Mouse (Mus musculus) embryonic facial prominence, embryonic 12.5 days (tissue): ENCODE measurements around the gene Rnf183. TPM values are rescaled to one million over a fixed set of nuclear protein-coding genes. Genes with fewer than 3 reads are reported as not detected.

ENCODE experiments used
- ATAC-seq: fragments of 200-750 bp; cut with Nextera tagmentation; 2 replicates; pipeline ENCODE4 v1.8.0; 2017; ENCODE audit not compliant: insufficient number of reproducible peaks, insufficient read depth, low FRiP score, low TSS enrichment
- H3K27ac ChIP-seq: fragments of 300-500 bp; sonication (generic); 2 replicates; pipeline ENCODE4 v1.5.1; 2016; ENCODE audit warnings: mild to moderate bottlenecking
- H3K27me3 ChIP-seq: fragments of 300-500 bp; sonication (generic); 2 replicates; pipeline ENCODE4 v1.6.1; 2016; ENCODE audit warnings: mild to moderate bottlenecking, moderate library complexity
- H3K36me3 ChIP-seq: fragments of 300-500 bp; sonication (generic); 2 replicates; pipeline ENCODE4 v1.6.1; 2016; ENCODE audit warnings: mild to moderate bottlenecking
- H3K4me1 ChIP-seq: fragments of 300-500 bp; sonication (generic); 2 replicates; pipeline ENCODE4 v1.6.1; 2016
- H3K4me2 ChIP-seq: fragments of 300-500 bp; sonication (generic); replicated peaks from 2 replicates; pipeline ENCODE4 v1.6.1; 2016; ENCODE audit warnings: mild to moderate bottlenecking, moderate library complexity
- H3K4me3 ChIP-seq: fragments of 300-500 bp; sonication (generic); 2 replicates; pipeline ENCODE4 v1.5.1; 2016; ENCODE audit warnings: mild to moderate bottlenecking
- H3K9ac ChIP-seq: fragments of 300-500 bp; sonication (generic); 2 replicates; pipeline ENCODE4 v1.6.1; 2016; ENCODE audit warnings: mild to moderate bottlenecking, moderate library complexity
- H3K9me3 ChIP-seq: fragments of 300-500 bp; sonication (generic); 2 replicates; pipeline ENCODE4 v1.6.1; 2016; ENCODE audit warnings: mild to moderate bottlenecking, moderate library complexity
- WGBS: fragments of 180-500 bp; shearing (Covaris S2); methylation state at CpG from one replicate; pipeline ENCODE4 v1.1.7; 2016; 5-methylcytosine and 5-hydroxymethylcytosine counted together
- polyA plus RNA-seq: library from polyadenylated mRNA; unstranded; fragments of >200 nt; fragmentation: Nextera tagmentation; extraction: Ambion mirVana; gene quantifications from 2 replicates; pipeline ENCODE4 v1.2.1, GENCODE M21; 2016

Gene Rnf183
- polyA plus RNA-seq, 1 experiment from 2014 or later: not detected

DNA sequence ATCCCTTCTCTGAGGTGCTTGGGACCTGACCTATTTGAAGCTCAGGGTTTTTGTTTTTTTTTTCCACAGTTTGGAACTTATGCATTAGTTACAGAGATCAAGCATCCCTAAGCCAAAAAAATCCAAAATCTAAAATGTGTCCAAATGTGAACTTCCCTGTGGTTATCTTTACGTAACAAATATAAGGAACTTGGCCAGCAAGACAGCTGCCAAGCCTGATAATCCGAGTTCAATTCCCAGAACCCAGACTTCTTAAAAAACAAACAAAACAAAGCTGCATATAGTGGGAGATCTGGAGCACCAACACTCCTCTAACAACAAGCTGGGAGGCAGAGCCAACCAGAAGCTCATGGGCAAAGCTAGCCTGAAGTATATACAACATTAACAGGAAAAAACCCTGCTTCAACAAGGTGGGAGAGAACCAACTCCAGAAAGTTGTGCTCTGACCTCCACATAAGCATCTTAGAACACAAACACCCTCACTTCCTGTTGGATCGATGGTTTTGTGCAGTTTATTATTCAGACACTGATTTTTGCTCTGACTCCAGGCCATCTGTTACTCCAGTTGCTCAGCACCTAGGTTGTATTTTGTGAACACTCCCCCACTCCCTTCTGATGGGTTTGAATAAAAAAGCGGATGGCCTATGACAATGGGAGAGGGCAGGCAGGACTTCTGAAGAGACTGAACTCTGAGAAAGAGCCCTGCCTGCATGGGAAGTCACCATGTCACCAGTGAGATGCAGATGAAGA is 37.3 kb downstream of the Rnf183 start:
- Histone ChIP-seq H3K4me2 (no peak overlapping the region), H3K4me3 (no peak overlapping the region), H3K36me3 (peaks cover 74% of the 10 kb centered on the region), H3K9me3 (no peaks in the 10 kb centered on the region), H3K27ac (no peak overlapping the region), H3K4me1 (no peaks in the 10 kb centered on the region), H3K9ac (no peak overlapping the region), H3K27me3 (no peaks in the 10 kb centered on the region)
- ATAC-seq: no peak
- WGBS: 93% methylated on average over 4 of the region's 4 CpGs

DNA sequence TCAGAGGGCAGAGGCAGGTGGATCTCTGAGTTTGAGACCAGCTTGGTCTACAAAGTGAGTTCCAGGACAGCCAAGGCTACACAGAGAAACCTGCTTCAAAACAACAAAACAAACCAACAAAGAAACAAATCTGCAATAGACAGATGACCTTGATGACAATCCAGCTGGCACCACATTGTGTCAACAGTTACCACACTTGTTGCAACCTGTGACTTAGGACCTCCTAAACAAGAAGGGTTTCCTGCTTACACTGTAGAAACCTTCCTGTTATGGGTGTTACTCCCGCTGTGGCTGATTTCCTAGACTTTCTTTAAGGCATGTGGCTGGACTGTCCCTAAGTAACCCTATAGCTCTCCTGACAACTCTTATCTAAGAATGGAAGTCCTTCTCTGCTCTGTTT is 39.2 kb downstream of the Rnf183 start:
- H3K9ac ChIP-seq: no peak overlapping the region
- no peak overlapping the region for H3K27ac ChIP-seq
- H3K9me3 ChIP-seq: no peaks in the 10 kb centered on the region
- no peaks in the 10 kb centered on the region for H3K27me3 ChIP-seq
- no peak for ATAC-seq
- WGBS: 79% methylated on average over 1 of the region's 1 CpGs
- H3K4me1 ChIP-seq: no peaks in the 10 kb centered on the region
- H3K36me3 ChIP-seq: peaks cover 71% of the 10 kb centered on the region
- H3K4me3 ChIP-seq: no peak overlapping the region
- H3K4me2 ChIP-seq: no peak overlapping the region

GRCm38 (mm10) chr4:62393459-62393858 is 41.6 kb downstream of the Rnf183 start:
- Histone ChIP-seq H3K36me3 (peaks cover 62% of the 10 kb centered on the region), H3K9ac (no peak overlapping the region), H3K9me3 (no peaks in the 10 kb centered on the region), H3K4me1 (no peaks in the 10 kb centered on the region), H3K4me2 (no peak overlapping the region), H3K4me3 (no peak overlapping the region), H3K27me3 (no peaks in the 10 kb centered on the region), H3K27ac (no peak overlapping the region)
- 64% methylated on average over 6 of the region's 6 CpGs for WGBS
- no peak for ATAC-seq

- peaks cover 58% of the 10 kb centered on the region for H3K36me3 ChIP-seq
- no peak for ATAC-seq
- 84% methylated on average over 7 of the region's 7 CpGs for WGBS
Measured at GRCm38 (mm10) chr4:62391892-62392291, 43.2 kb downstream of the Rnf183 start.

GRCm38 (mm10) chr4:62389592-62390512 is 45.2 kb downstream of the Rnf183 start:
- H3K9ac ChIP-seq: no peak overlapping the region
- 87% methylated on average over 5 of the region's 5 CpGs for WGBS
- ATAC-seq: no peak

More at GRCm38 (mm10) chr4:62391892-62392291, 43.2 kb downstream of the Rnf183 start:
- no peak overlapping the region for H3K4me2 ChIP-seq
- H3K9ac ChIP-seq: no peak overlapping the region
- no peaks in the 10 kb centered on the region for H3K27me3 ChIP-seq
- no peak overlapping the region for H3K4me3 ChIP-seq
- no peaks in the 10 kb centered on the region for H3K4me1 ChIP-seq
- no peak overlapping the region for H3K27ac ChIP-seq
- no peaks in the 10 kb centered on the region for H3K9me3 ChIP-seq

DNA sequence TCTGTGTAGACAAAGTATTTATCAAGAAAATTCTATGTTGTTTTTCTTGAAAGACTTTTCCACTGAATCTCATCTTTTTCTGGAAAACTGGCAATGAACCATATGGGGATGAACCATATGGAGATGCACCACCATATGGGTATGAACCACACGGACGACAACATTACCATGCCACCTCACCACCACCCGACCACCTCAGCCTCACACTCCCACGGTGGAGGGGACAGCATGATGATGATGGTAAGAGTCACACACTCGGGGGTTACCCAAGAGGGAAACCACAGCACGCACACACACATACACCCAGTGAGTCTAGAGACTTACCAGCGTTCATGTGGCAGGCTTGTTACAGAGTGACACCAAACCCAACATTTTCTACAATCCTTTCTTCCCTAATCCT is 49.6 kb downstream of the Rnf183 start:
- no peak for ATAC-seq
- no peak overlapping the region for H3K9ac ChIP-seq
- no peak overlapping the region for H3K27ac ChIP-seq
- H3K4me1 ChIP-seq: no peaks in the 10 kb centered on the region
- H3K4me2 ChIP-seq: no peak overlapping the region
- no peaks in the 10 kb centered on the region for H3K27me3 ChIP-seq
- H3K9me3 ChIP-seq: no peaks in the 10 kb centered on the region
- 88% methylated on average over 7 of the region's 7 CpGs for WGBS
- H3K4me3 ChIP-seq: no peak overlapping the region
- H3K36me3 ChIP-seq: peaks cover 28% of the 10 kb centered on the region

More at GRCm38 (mm10) chr4:62389592-62390512, 45.2 kb downstream of the Rnf183 start:
- no peaks in the 10 kb centered on the region for H3K9me3 ChIP-seq
- peaks cover 48% of the 10 kb centered on the region for H3K36me3 ChIP-seq
- no peak overlapping the region for H3K4me2 ChIP-seq
- no peak overlapping the region for H3K4me3 ChIP-seq
- H3K27me3 ChIP-seq: no peaks in the 10 kb centered on the region
- H3K27ac ChIP-seq: no peak overlapping the region
- no peaks in the 10 kb centered on the region for H3K4me1 ChIP-seq

- ATAC-seq: no peak
- H3K4me1 ChIP-seq: no peaks in the 10 kb centered on the region
- H3K27me3 ChIP-seq: no peaks in the 10 kb centered on the region
- H3K27ac ChIP-seq: no peak overlapping the region
- 82% methylated on average over 1 of the region's 1 CpGs for WGBS
- H3K36me3 ChIP-seq: peaks cover 19% of the 10 kb centered on the region
- no peak overlapping the region for H3K4me2 ChIP-seq
- no peak overlapping the region for H3K4me3 ChIP-seq
- H3K9me3 ChIP-seq: no peaks in the 10 kb centered on the region
- no peak overlapping the region for H3K9ac ChIP-seq
Measured at GRCm38 (mm10) chr4:62384159-62384558, 50.9 kb downstream of the Rnf183 start.

- no peaks in the 10 kb centered on the region for H3K4me1 ChIP-seq
- no peak overlapping the region for H3K27ac ChIP-seq
- no peak overlapping the region for H3K4me2 ChIP-seq
- H3K36me3 ChIP-seq: peaks cover 19% of the 10 kb centered on the region
- no peaks in the 10 kb centered on the region for H3K27me3 ChIP-seq
- 84% methylated on average over 7 of the region's 7 CpGs for WGBS
- H3K4me3 ChIP-seq: no peak overlapping the region
- no peak overlapping the region for H3K9ac ChIP-seq
- ATAC-seq: no peak
- H3K9me3 ChIP-seq: no peaks in the 10 kb centered on the region
Measured at GRCm38 (mm10) chr4:62383752-62384151, 51.3 kb downstream of the Rnf183 start.

DNA sequence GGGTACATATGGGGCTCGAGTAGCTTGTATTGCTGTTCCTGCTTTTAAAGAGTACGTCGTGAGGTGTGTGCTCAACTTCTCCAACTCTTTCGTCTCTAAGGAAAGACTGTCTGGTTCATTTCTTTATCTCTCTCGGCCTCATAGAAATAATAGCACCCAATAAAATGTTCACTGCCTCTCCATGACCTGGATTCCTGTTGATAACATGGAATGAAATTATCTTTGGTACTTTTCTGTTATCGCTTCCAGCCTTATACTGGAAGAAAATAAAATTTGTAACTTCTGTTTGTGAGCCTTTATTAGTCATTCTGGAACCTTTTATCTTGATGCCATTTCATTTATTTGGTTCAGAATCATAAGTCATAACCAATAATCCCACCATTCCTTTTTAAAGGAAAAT is 51.8 kb downstream of the Rnf183 start:
- Histone ChIP-seq H3K9ac (no peak overlapping the region), H3K36me3 (peaks cover 14% of the 10 kb centered on the region), H3K9me3 (no peaks in the 10 kb centered on the region), H3K27ac (no peak overlapping the region), H3K4me3 (no peak overlapping the region), H3K4me1 (no peaks in the 10 kb centered on the region), H3K27me3 (no peaks in the 10 kb centered on the region), H3K4me2 (no peak overlapping the region)
- 93% methylated on average over 6 of the region's 6 CpGs for WGBS
- no peak for ATAC-seq

DNA sequence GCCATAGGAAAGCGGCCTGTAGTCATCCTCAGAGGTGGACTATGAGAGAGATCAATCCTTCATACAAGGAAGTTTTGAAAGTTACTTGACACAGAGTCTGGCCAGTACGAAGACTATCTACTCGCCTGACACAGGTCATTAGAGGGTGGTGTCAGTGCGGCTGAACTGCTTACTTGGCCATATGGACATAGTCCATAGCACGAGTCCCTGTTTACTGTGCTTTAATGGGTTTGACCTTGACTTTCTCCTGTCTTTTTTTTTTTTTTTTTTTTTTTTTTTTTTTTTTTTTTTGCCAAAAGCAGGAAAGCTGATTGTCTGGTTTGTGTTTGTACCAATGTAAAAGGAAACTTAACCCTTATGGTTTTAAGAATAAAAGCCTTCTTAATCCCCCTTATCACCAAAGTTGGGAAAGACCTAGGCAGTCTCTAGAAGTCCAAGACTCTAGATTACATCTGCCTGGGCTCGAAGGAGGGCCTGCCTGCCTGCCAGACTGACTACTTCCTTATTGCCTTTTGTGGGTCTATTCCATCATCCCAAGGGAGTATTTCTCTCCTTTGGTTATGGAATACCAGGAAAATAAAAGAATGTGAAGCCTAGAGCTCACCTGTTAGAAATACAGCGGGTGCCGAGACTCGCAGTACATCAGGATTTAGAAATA is 55.2 kb downstream of the Rnf183 start:
- no peak for ATAC-seq
- H3K27ac ChIP-seq: no peak overlapping the region
- H3K4me2 ChIP-seq: no peak overlapping the region
- no peaks in the 10 kb centered on the region for H3K27me3 ChIP-seq
- WGBS: 81% methylated on average over 9 of the region's 9 CpGs
- H3K36me3 ChIP-seq: no peaks in the 10 kb centered on the region
- H3K4me3 ChIP-seq: no peak overlapping the region
- H3K9ac ChIP-seq: no peak overlapping the region
- H3K4me1 ChIP-seq: no peaks in the 10 kb centered on the region
- no peaks in the 10 kb centered on the region for H3K9me3 ChIP-seq
